Mouse (Mus musculus): ENCODE data around the gene Rpl15. TPM values are rescaled to one million over a fixed set of nuclear protein-coding genes. Genes with fewer than 3 reads are reported as not detected.
"Not testable (repeated sequence)": the region's sequence is repeated elsewhere in the genome, so short reads cannot be mapped to it uniquely, and the experiment has no call there.

Gene Rpl15
- polyA plus RNA-seq, 1 experiment from 2014 or later: 259 TPM

- Histone ChIP-seq H3K27ac (ENCODE audit: low read depth, low read length) (peak overlapping the region; percentile 88), H3K36me3 (ENCODE audit: control insufficient read depth, insufficient read depth, low read length) (peaks cover 18% of the 10 kb centered on the region), H3K4me1 (ENCODE audit: control insufficient read depth, insufficient read depth, low read depth, low read length) (peaks cover 14% of the 10 kb centered on the region), H3K4me3 (ENCODE audit: low read length) (peak overlapping the region; percentile 76), H3K9ac (ENCODE audit: low read depth, low read length) (peak overlapping the region; percentile 92), H3K4me2 (ENCODE audit: low read length) (peak overlapping the region; percentile 82)
- ATAC-seq: peak; percentile 0; the same call in 1 of the 2 replicates
- 0% methylated on average over 18 of the region's 24 CpGs for WGBS
- not testable (repeated sequence) for H3K27me3 ChIP-seq (replicated peaks; ENCODE audit: control insufficient read depth, insufficient read depth, low read length); H3K9me3 ChIP-seq (ENCODE audit: control insufficient read depth, low read length)
Measured at GRCm38 (mm10) chr14:18269947-18270528, 1.2 kb downstream of the Rpl15 start.

GRCm38 (mm10) chr14:18263427-18263826 is 7.8 kb downstream of the Rpl15 start:
- peak; percentile 53; the same call in 1 of the 2 replicates for ATAC-seq
- Histone ChIP-seq H3K9ac (ENCODE audit: low read depth, low read length) (no peak overlapping the region), H3K9me3 (ENCODE audit: control insufficient read depth, low read length) (no peaks in the 10 kb centered on the region), H3K4me3 (ENCODE audit: low read length) (no peak overlapping the region), H3K36me3 (ENCODE audit: control insufficient read depth, insufficient read depth, low read length) (peaks cover 23% of the 10 kb centered on the region), H3K27me3 (replicated peaks; ENCODE audit: control insufficient read depth, insufficient read depth, low read length) (no peaks in the 10 kb centered on the region), H3K4me2 (ENCODE audit: low read length) (no peak overlapping the region), H3K4me1 (ENCODE audit: control insufficient read depth, insufficient read depth, low read depth, low read length) (peaks cover under 1% of the 10 kb centered on the region; the same call in 1 of the 2 replicates), H3K27ac (ENCODE audit: low read depth, low read length) (no peak overlapping the region)
- WGBS: 48% methylated on average over 4 of the region's 4 CpGs

- Histone ChIP-seq H3K9me3 (ENCODE audit: control insufficient read depth, low read length) (no peaks in the 10 kb centered on the region), H3K4me1 (ENCODE audit: control insufficient read depth, insufficient read depth, low read depth, low read length) (no peaks in the 10 kb centered on the region), H3K9ac (ENCODE audit: low read depth, low read length) (no peak overlapping the region), H3K27me3 (replicated peaks; ENCODE audit: control insufficient read depth, insufficient read depth, low read length) (no peaks in the 10 kb centered on the region), H3K4me3 (ENCODE audit: low read length) (no peak overlapping the region), H3K36me3 (ENCODE audit: control insufficient read depth, insufficient read depth, low read length) (peaks cover 6% of the 10 kb centered on the region; the same call in 1 of the 2 replicates), H3K4me2 (ENCODE audit: low read length) (no peak overlapping the region), H3K27ac (ENCODE audit: low read depth, low read length) (no peak overlapping the region)
- ATAC-seq: no peak
- 86% methylated on average over 3 of the region's 3 CpGs for WGBS
Measured at GRCm38 (mm10) chr14:18261203-18261602, 10.0 kb downstream of the Rpl15 start.

GRCm38 (mm10) chr14:18242638-18243130 is 28.5 kb downstream of the Rpl15 start:
- no peak overlapping the region for H3K27ac ChIP-seq (ENCODE audit: low read depth, low read length)
- ATAC-seq: no peak
- H3K9me3 ChIP-seq (ENCODE audit: control insufficient read depth, low read length): no peaks in the 10 kb centered on the region
- no peaks in the 10 kb centered on the region for H3K36me3 ChIP-seq (ENCODE audit: control insufficient read depth, insufficient read depth, low read length)
- H3K4me2 ChIP-seq (ENCODE audit: low read length): no peak overlapping the region
- 89% methylated on average over 21 of the region's 21 CpGs for WGBS
- no peak overlapping the region for H3K4me3 ChIP-seq (ENCODE audit: low read length)
- H3K27me3 ChIP-seq (replicated peaks; ENCODE audit: control insufficient read depth, insufficient read depth, low read length): no peaks in the 10 kb centered on the region
- no peak overlapping the region for H3K9ac ChIP-seq (ENCODE audit: low read depth, low read length)
- no peaks in the 10 kb centered on the region for H3K4me1 ChIP-seq (ENCODE audit: control insufficient read depth, insufficient read depth, low read depth, low read length)

GRCm38 (mm10) chr14:18241786-18242185 is 29.4 kb downstream of the Rpl15 start:
- H3K4me2 ChIP-seq (ENCODE audit: low read length): no peak overlapping the region
- H3K27ac ChIP-seq (ENCODE audit: low read depth, low read length): no peak overlapping the region
- H3K36me3 ChIP-seq (ENCODE audit: control insufficient read depth, insufficient read depth, low read length): no peaks in the 10 kb centered on the region
- H3K4me3 ChIP-seq (ENCODE audit: low read length): no peak overlapping the region
- H3K4me1 ChIP-seq (ENCODE audit: control insufficient read depth, insufficient read depth, low read depth, low read length): no peaks in the 10 kb centered on the region
- WGBS: 84% methylated on average over 4 of the region's 4 CpGs
- ATAC-seq: no peak
- no peak overlapping the region for H3K9ac ChIP-seq (ENCODE audit: low read depth, low read length)
- H3K27me3 ChIP-seq (replicated peaks; ENCODE audit: control insufficient read depth, insufficient read depth, low read length): no peaks in the 10 kb centered on the region
- no peaks in the 10 kb centered on the region for H3K9me3 ChIP-seq (ENCODE audit: control insufficient read depth, low read length)

- Histone ChIP-seq H3K9me3 (ENCODE audit: control insufficient read depth, low read length) (no peaks in the 10 kb centered on the region), H3K27me3 (replicated peaks; ENCODE audit: control insufficient read depth, insufficient read depth, low read length) (no peaks in the 10 kb centered on the region), H3K4me2 (ENCODE audit: low read length) (no peak overlapping the region), H3K9ac (ENCODE audit: low read depth, low read length) (no peak overlapping the region), H3K4me3 (ENCODE audit: low read length) (no peak overlapping the region), H3K36me3 (ENCODE audit: control insufficient read depth, insufficient read depth, low read length) (no peaks in the 10 kb centered on the region), H3K4me1 (ENCODE audit: control insufficient read depth, insufficient read depth, low read depth, low read length) (no peaks in the 10 kb centered on the region), H3K27ac (ENCODE audit: low read depth, low read length) (no peak overlapping the region)
- ATAC-seq: no peak
- 74% methylated on average over 7 of the region's 7 CpGs for WGBS
Measured at GRCm38 (mm10) chr14:18240132-18240531, 31.1 kb downstream of the Rpl15 start.

- Histone ChIP-seq H3K27me3 (replicated peaks; ENCODE audit: control insufficient read depth, insufficient read depth, low read length) (no peaks in the 10 kb centered on the region), H3K27ac (ENCODE audit: low read depth, low read length) (peak within 1 kb of the TSS; percentile 87), H3K4me3 (ENCODE audit: low read length) (peak within 1 kb of the TSS; percentile 96), H3K4me2 (ENCODE audit: low read length) (peak within 1 kb of the TSS; percentile 79), H3K36me3 (ENCODE audit: control insufficient read depth, insufficient read depth, low read length) (no peaks in the 10 kb centered on the region), H3K9ac (ENCODE audit: low read depth, low read length) (peak within 1 kb of the TSS; percentile 72), H3K9me3 (ENCODE audit: control insufficient read depth, low read length) (no peaks in the 10 kb centered on the region), H3K4me1 (ENCODE audit: control insufficient read depth, insufficient read depth, low read depth, low read length) (no peaks in the 10 kb centered on the region)
- WGBS: under 1% methylated on average over 48 of the region's 66 CpGs
- peak; percentile 92 for ATAC-seq
Measured at GRCm38 (mm10) chr14:18238750-18239731, 32.1 kb downstream of the Rpl15 start, which contains the start of gene Nr1d2. TSS of gene Nr1d2 (minus strand) at chr14:18239127.

- Histone ChIP-seq H3K4me2 (ENCODE audit: low read length) (peak overlapping the region; percentile 79), H3K27ac (ENCODE audit: low read depth, low read length) (peak overlapping the region; percentile 87), H3K9ac (ENCODE audit: low read depth, low read length) (peak overlapping the region; percentile 72), H3K27me3 (replicated peaks; ENCODE audit: control insufficient read depth, insufficient read depth, low read length) (no peaks in the 10 kb centered on the region), H3K9me3 (ENCODE audit: control insufficient read depth, low read length) (no peaks in the 10 kb centered on the region), H3K36me3 (ENCODE audit: control insufficient read depth, insufficient read depth, low read length) (no peaks in the 10 kb centered on the region), H3K4me1 (ENCODE audit: control insufficient read depth, insufficient read depth, low read depth, low read length) (no peaks in the 10 kb centered on the region), H3K4me3 (ENCODE audit: low read length) (peak overlapping the region; percentile 96)
- under 1% methylated on average over 62 of the region's 71 CpGs for WGBS
- peak; percentile 95 for ATAC-seq
Measured at GRCm38 (mm10) chr14:18238131-18238749, 33.0 kb downstream of the Rpl15 start.
